Mouse (Mus musculus): ENCODE measurements around the gene Dhcr24. TPM values are rescaled to one million over a fixed set of nuclear protein-coding genes. Genes with fewer than 3 reads are reported as not detected.
A peak's percentile ranks its signal among the peaks of the same experiment; 100 is the strongest.

Dhcr24 gene
- polyA plus RNA-seq, 1 experiment: 86.4 TPM

- 61% methylated on average over 9 of the region's 9 CpGs for WGBS
- no peak for DNase-seq
These were observed 30.7 kb upstream of the Dhcr24 start for GRCm38 (mm10) chr4:106530113-106530482.

GRCm38 (mm10) chr4:106533421-106534080 lies 27.3 kb upstream of the Dhcr24 start:
- DNase-seq: no peak
- H3K4me1 ChIP-seq (ENCODE audit: control insufficient read depth, insufficient read depth, low read length): no peaks in the 10 kb centered on the region
- TF ChIP-seq CTCF (IDR thresholded peaks at IDR 0.05; ENCODE audit: borderline replicate concordance, insufficient read depth, low read depth, low read length) (peak; percentile 22; the same call in 1 of the 2 replicates), POLR2A (IDR thresholded peaks at IDR 0.05; ENCODE audit: borderline replicate concordance, insufficient read depth, low read length) (no peak)
- WGBS: 57% methylated on average over 7 of the region's 7 CpGs
- H3K4me3 ChIP-seq (replicated peaks; ENCODE audit: insufficient read depth, low read depth, low read length): no peak overlapping the region
- H3K27me3 ChIP-seq (ENCODE audit: control insufficient read depth, insufficient read depth, low read length): no peaks in the 10 kb centered on the region
- H3K27ac ChIP-seq (ENCODE audit: insufficient read depth, low read length): no peak overlapping the region

More at GRCm38 (mm10) chr4:106530113-106530482, 30.7 kb upstream of the Dhcr24 start:
- no peaks in the 10 kb centered on the region for H3K27me3 ChIP-seq (ENCODE audit: control insufficient read depth, insufficient read depth, low read length)
- no peak for TF ChIP-seq POLR2A (IDR thresholded peaks at IDR 0.05; ENCODE audit: borderline replicate concordance, insufficient read depth, low read length)
- TF ChIP-seq CTCF (IDR thresholded peaks at IDR 0.05; ENCODE audit: borderline replicate concordance, insufficient read depth, low read depth, low read length): no peak
- H3K27ac ChIP-seq (ENCODE audit: insufficient read depth, low read length): no peak overlapping the region
- no peak overlapping the region for H3K4me3 ChIP-seq (replicated peaks; ENCODE audit: insufficient read depth, low read depth, low read length)
- H3K4me1 ChIP-seq (ENCODE audit: control insufficient read depth, insufficient read depth, low read length): no peaks in the 10 kb centered on the region

- Histone ChIP-seq H3K4me1 (ENCODE audit: control insufficient read depth, insufficient read depth, low read length) (no peaks in the 10 kb centered on the region), H3K27me3 (ENCODE audit: control insufficient read depth, insufficient read depth, low read length) (no peaks in the 10 kb centered on the region), H3K27ac (ENCODE audit: insufficient read depth, low read length) (no peak overlapping the region), H3K4me3 (replicated peaks; ENCODE audit: insufficient read depth, low read depth, low read length) (no peak overlapping the region)
- TF ChIP-seq CTCF (IDR thresholded peaks at IDR 0.05; ENCODE audit: borderline replicate concordance, insufficient read depth, low read depth, low read length): no peak
- no peak for TF ChIP-seq POLR2A (IDR thresholded peaks at IDR 0.05; ENCODE audit: borderline replicate concordance, insufficient read depth, low read length)
- DNase-seq: no peak
- 64% methylated on average over 7 of the region's 7 CpGs for WGBS
These were observed 26.6 kb upstream of the Dhcr24 start for GRCm38 (mm10) chr4:106534256-106534655.

- WGBS: 89% methylated on average over 5 of the region's 5 CpGs
- no peak for TF ChIP-seq CTCF (IDR thresholded peaks at IDR 0.05; ENCODE audit: borderline replicate concordance, insufficient read depth, low read depth, low read length)
- no peak for TF ChIP-seq POLR2A (IDR thresholded peaks at IDR 0.05; ENCODE audit: borderline replicate concordance, insufficient read depth, low read length)
- H3K27me3 ChIP-seq (ENCODE audit: control insufficient read depth, insufficient read depth, low read length): no peaks in the 10 kb centered on the region
- no peaks in the 10 kb centered on the region for H3K4me1 ChIP-seq (ENCODE audit: control insufficient read depth, insufficient read depth, low read length)
- H3K27ac ChIP-seq (ENCODE audit: insufficient read depth, low read length): no peak overlapping the region
- no peak overlapping the region for H3K4me3 ChIP-seq (replicated peaks; ENCODE audit: insufficient read depth, low read depth, low read length)
- DNase-seq: no peak
These were observed 21.1 kb upstream of the Dhcr24 start for GRCm38 (mm10) chr4:106539756-106540155.

- TF ChIP-seq CTCF (IDR thresholded peaks at IDR 0.05; ENCODE audit: borderline replicate concordance, insufficient read depth, low read depth, low read length) (no peak), POLR2A (IDR thresholded peaks at IDR 0.05; ENCODE audit: borderline replicate concordance, insufficient read depth, low read length) (no peak)
- Histone ChIP-seq H3K27me3 (ENCODE audit: control insufficient read depth, insufficient read depth, low read length) (no peaks in the 10 kb centered on the region), H3K4me1 (ENCODE audit: control insufficient read depth, insufficient read depth, low read length) (no peaks in the 10 kb centered on the region), H3K4me3 (replicated peaks; ENCODE audit: insufficient read depth, low read depth, low read length) (no peak overlapping the region), H3K27ac (ENCODE audit: insufficient read depth, low read length) (no peak overlapping the region)
- 30% methylated on average over 3 of the region's 3 CpGs for WGBS
- no peak for DNase-seq
These were observed 19.3 kb upstream of the Dhcr24 start for GRCm38 (mm10) chr4:106541491-106541890.

GRCm38 (mm10) chr4:106542211-106542610 lies 18.6 kb upstream of the Dhcr24 start:
- Histone ChIP-seq H3K4me3 (replicated peaks; ENCODE audit: insufficient read depth, low read depth, low read length) (no peak overlapping the region), H3K4me1 (ENCODE audit: control insufficient read depth, insufficient read depth, low read length) (no peaks in the 10 kb centered on the region), H3K27me3 (ENCODE audit: control insufficient read depth, insufficient read depth, low read length) (no peaks in the 10 kb centered on the region), H3K27ac (ENCODE audit: insufficient read depth, low read length) (no peak overlapping the region)
- 56% methylated on average over 2 of the region's 2 CpGs for WGBS
- TF ChIP-seq CTCF (IDR thresholded peaks at IDR 0.05; ENCODE audit: borderline replicate concordance, insufficient read depth, low read depth, low read length) (no peak), POLR2A (IDR thresholded peaks at IDR 0.05; ENCODE audit: borderline replicate concordance, insufficient read depth, low read length) (no peak)
- DNase-seq: no peak

GRCm38 (mm10) chr4:106545817-106546373 lies 14.9 kb upstream of the Dhcr24 start:
- no peak overlapping the region for H3K4me3 ChIP-seq (replicated peaks; ENCODE audit: insufficient read depth, low read depth, low read length)
- no peaks in the 10 kb centered on the region for H3K4me1 ChIP-seq (ENCODE audit: control insufficient read depth, insufficient read depth, low read length)
- 66% methylated on average over 8 of the region's 8 CpGs for WGBS
- no peaks in the 10 kb centered on the region for H3K27me3 ChIP-seq (ENCODE audit: control insufficient read depth, insufficient read depth, low read length)
- DNase-seq: no peak
- no peak overlapping the region for H3K27ac ChIP-seq (ENCODE audit: insufficient read depth, low read length)
- TF ChIP-seq POLR2A (IDR thresholded peaks at IDR 0.05; ENCODE audit: borderline replicate concordance, insufficient read depth, low read length) (no peak), CTCF (IDR thresholded peaks at IDR 0.05; ENCODE audit: borderline replicate concordance, insufficient read depth, low read depth, low read length) (no peak)

- Histone ChIP-seq H3K4me3 (replicated peaks; ENCODE audit: insufficient read depth, low read depth, low read length) (no peak overlapping the region), H3K27me3 (ENCODE audit: control insufficient read depth, insufficient read depth, low read length) (no peaks in the 10 kb centered on the region), H3K4me1 (ENCODE audit: control insufficient read depth, insufficient read depth, low read length) (no peaks in the 10 kb centered on the region), H3K27ac (ENCODE audit: insufficient read depth, low read length) (no peak overlapping the region)
- DNase-seq: no peak
- WGBS: 65% methylated on average over 1 of the region's 1 CpGs
- no peak for TF ChIP-seq POLR2A (IDR thresholded peaks at IDR 0.05; ENCODE audit: borderline replicate concordance, insufficient read depth, low read length)
- TF ChIP-seq CTCF (IDR thresholded peaks at IDR 0.05; ENCODE audit: borderline replicate concordance, insufficient read depth, low read depth, low read length): no peak
These were observed 13.9 kb upstream of the Dhcr24 start for GRCm38 (mm10) chr4:106546896-106547295.
